Mouse (Mus musculus): Measurements from ENCODE around the gene Ccdc134. TPM values are rescaled to one million over a fixed set of nuclear protein-coding genes. Genes with fewer than 3 reads are reported as not detected.

Gene Ccdc134
- total RNA-seq, 1 experiment from 2014 or later = 11.2 TPM

GRCm38 (mm10) chr15:82148510-82148911, 20.8 kb downstream of the Ccdc134 start:
- no peak for DNase-seq

- no peak for DNase-seq
Observed at GRCm38 (mm10) chr15:82150042-82150441, 22.3 kb downstream of the Ccdc134 start.

GRCm38 (mm10) chr15:82151176-82151575, 23.5 kb downstream of the Ccdc134 start:
- DNase-seq = no peak

- no peak for DNase-seq
Observed at GRCm38 (mm10) chr15:82152022-82152421, 24.3 kb downstream of the Ccdc134 start.

GRCm38 (mm10) chr15:82152435-82152834, 24.7 kb downstream of the Ccdc134 start:
- DNase-seq = no peak

- no peak for DNase-seq
Observed at GRCm38 (mm10) chr15:82156298-82156697, 28.6 kb downstream of the Ccdc134 start.

GRCm38 (mm10) chr15:82156902-82157301, 29.2 kb downstream of the Ccdc134 start:
- DNase-seq = no peak

GRCm38 (mm10) chr15:82158243-82159035, 30.7 kb downstream of the Ccdc134 start:
- DNase-seq = no peak

GRCm38 (mm10) chr15:82159471-82159870, 31.7 kb downstream of the Ccdc134 start:
- DNase-seq = no peak

- DNase-seq = no peak
Observed at GRCm38 (mm10) chr15:82160731-82161640, 33.3 kb downstream of the Ccdc134 start.

- DNase-seq = no peak
Observed at GRCm38 (mm10) chr15:82161965-82162600, 34.4 kb downstream of the Ccdc134 start.

- DNase-seq = no peak
Observed at GRCm38 (mm10) chr15:82163356-82164060, 35.8 kb downstream of the Ccdc134 start.

GRCm38 (mm10) chr15:82164061-82164399, 36.3 kb downstream of the Ccdc134 start:
- no peak for DNase-seq

GRCm38 (mm10) chr15:82164496-82164895, 36.8 kb downstream of the Ccdc134 start:
- DNase-seq = no peak

- peak; percentile 79 for DNase-seq
Observed at GRCm38 (mm10) chr15:82165332-82166239, 37.9 kb downstream of the Ccdc134 start.

- no peak for DNase-seq
Observed at GRCm38 (mm10) chr15:82166240-82167100, 38.7 kb downstream of the Ccdc134 start.

- no peak for DNase-seq
Observed at GRCm38 (mm10) chr15:82167201-82168168, 39.8 kb downstream of the Ccdc134 start.

GRCm38 (mm10) chr15:82169671-82170070, 41.9 kb downstream of the Ccdc134 start:
- DNase-seq = no peak
